Mouse (Mus musculus) forebrain, embryonic 11.5 days (tissue): ENCODE data around the gene Vmn2r106. TPM values are rescaled to one million over a fixed set of nuclear protein-coding genes. Genes with fewer than 3 reads are reported as not detected.

Experiments
- ATAC-seq: fragments of 200-750 bp; cut with Nextera tagmentation; replicated peaks from 2 replicates; pipeline ENCODE4 v1.8.0; 2017; ENCODE audit warnings: moderate TSS enrichment; ENCODE audit not compliant: low FRiP score
- DNase-seq: peaks from one replicate; pipeline ENCODE4 v3.0.0-alpha.2; 2017; ENCODE audit warnings: low spot score
- H3K27ac ChIP-seq: fragments of 300-500 bp; sonication (generic); 2 replicates; pipeline ENCODE4 v1.5.1; 2014; ENCODE audit warnings: low read depth, low read length
- H3K27me3 ChIP-seq: fragments of 300-500 bp; sonication (generic); 2 replicates; pipeline ENCODE4 v1.6.1; 2014; ENCODE audit warnings: mild to moderate bottlenecking, low read length, mixed read lengths; ENCODE audit not compliant: control insufficient read depth, insufficient read depth
- H3K36me3 ChIP-seq: fragments of 300-500 bp; sonication (generic); 2 replicates; pipeline ENCODE4 v1.6.1; 2014; ENCODE audit warnings: mild to moderate bottlenecking, low read length, moderate library complexity, mixed read lengths; ENCODE audit not compliant: control insufficient read depth, insufficient read depth
- H3K4me1 ChIP-seq: fragments of 300-500 bp; sonication (generic); replicated peaks from 2 replicates; pipeline ENCODE4 v1.6.1; 2014; ENCODE audit warnings: low read length, mixed read lengths; ENCODE audit not compliant: control insufficient read depth, insufficient read depth
- H3K4me2 ChIP-seq: fragments of 300-500 bp; sonication (generic); 2 replicates; pipeline ENCODE4 v1.6.1; 2014; ENCODE audit warnings: low read depth, mild to moderate bottlenecking, low read length, moderate library complexity, mixed read lengths; ENCODE audit not compliant: severe bottlenecking
- H3K4me3 ChIP-seq: fragments of 300-500 bp; sonication (generic); 2 replicates; pipeline ENCODE4 v1.5.1; 2014; ENCODE audit warnings: low read depth, low read length
- H3K9ac ChIP-seq: fragments of 300-500 bp; sonication (generic); 2 replicates; pipeline ENCODE4 v1.6.1; 2014; ENCODE audit warnings: low read length
- H3K9me3 ChIP-seq: fragments of 300-500 bp; sonication (generic); 2 replicates; pipeline ENCODE4 v1.6.1; 2016; ENCODE audit warnings: low read length, mixed read lengths; ENCODE audit not compliant: control insufficient read depth
- WGBS: fragments of 180-500 bp; shearing (Covaris S2); extraction: QIAGEN DNeasy Blood & Tissue Kit; methylation state at CpG from one replicate; pipeline ENCODE4 v1.1.7; 2014; 5-methylcytosine and 5-hydroxymethylcytosine counted together
- polyA plus RNA-seq: library from polyadenylated mRNA; unstranded; fragments of >200 nt; fragmentation: Nextera tagmentation; extraction: Ambion mirVana; gene quantifications from 2 replicates; pipeline ENCODE4 v1.2.1, GENCODE M21; 2014

Vmn2r106 gene
- polyA plus RNA-seq, result not detected in 2 replicates

DNA sequence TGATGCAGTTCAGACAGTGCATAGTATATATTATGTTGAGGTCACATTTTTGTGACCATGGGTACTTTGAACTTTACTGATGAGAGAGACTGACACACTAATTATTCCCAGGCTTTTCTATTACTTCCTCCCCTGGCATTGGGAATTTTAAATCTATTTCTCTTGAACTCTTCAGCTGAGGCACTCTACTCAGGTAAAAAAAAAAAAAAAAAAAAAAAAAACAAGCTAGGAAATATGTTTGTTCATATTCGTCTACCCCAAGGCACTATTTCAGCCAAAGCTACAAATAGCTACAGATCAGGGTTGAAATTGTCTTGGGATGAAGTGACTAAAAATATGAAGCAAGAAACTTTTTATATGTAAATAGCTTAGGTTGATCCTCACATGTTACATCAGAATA, at the start of gene Vmn2r106:
Gene Vmn2r106 (minus strand): TSS at position 101 of the 400 bp plus-strand sequence.
- Histone ChIP-seq H3K4me2 (no peak within 1 kb of the TSS), H3K36me3 (no peaks in the 10 kb centered on the region), H3K9ac (no peak within 1 kb of the TSS), H3K27ac (no peak within 1 kb of the TSS), H3K9me3 (no peaks in the 10 kb centered on the region), H3K27me3 (no peaks in the 10 kb centered on the region), H3K4me3 (no peak within 1 kb of the TSS), H3K4me1 (no peaks in the 10 kb centered on the region)
- DNase-seq, result no peak
- no peak for ATAC-seq
- 89% methylated on average over 1 of the region's 1 CpGs for WGBS

DNA sequence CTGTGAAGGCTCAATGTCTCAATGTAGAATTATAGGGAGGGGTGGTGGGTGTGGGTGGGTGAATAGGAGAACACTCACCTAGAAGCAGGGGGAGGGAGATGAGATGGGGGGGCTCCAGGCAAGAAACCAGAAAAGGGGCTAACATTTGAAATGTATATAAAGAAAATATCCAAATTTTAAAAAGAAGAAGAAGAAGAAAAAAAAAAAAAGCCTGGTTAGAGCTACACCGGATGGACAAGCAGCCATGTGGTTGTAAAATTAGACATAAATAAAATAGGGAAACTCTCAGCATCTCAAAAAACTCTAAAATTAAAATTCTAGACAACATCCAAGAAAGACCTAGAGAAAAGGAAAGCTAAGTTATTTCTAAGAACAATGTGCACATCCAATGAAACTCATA, 20.4 kb upstream of the Vmn2r106 start:
- Histone ChIP-seq H3K27ac (no peak overlapping the region), H3K4me1 (no peaks in the 10 kb centered on the region), H3K9me3 (no peaks in the 10 kb centered on the region), H3K4me3 (no peak overlapping the region), H3K4me2 (no peak overlapping the region), H3K9ac (no peak overlapping the region), H3K27me3 (no peaks in the 10 kb centered on the region), H3K36me3 (no peaks in the 10 kb centered on the region)
- DNase-seq (no peak), ATAC-seq (no peak)
- WGBS, result 92% methylated on average over 1 of the region's 1 CpGs

DNA sequence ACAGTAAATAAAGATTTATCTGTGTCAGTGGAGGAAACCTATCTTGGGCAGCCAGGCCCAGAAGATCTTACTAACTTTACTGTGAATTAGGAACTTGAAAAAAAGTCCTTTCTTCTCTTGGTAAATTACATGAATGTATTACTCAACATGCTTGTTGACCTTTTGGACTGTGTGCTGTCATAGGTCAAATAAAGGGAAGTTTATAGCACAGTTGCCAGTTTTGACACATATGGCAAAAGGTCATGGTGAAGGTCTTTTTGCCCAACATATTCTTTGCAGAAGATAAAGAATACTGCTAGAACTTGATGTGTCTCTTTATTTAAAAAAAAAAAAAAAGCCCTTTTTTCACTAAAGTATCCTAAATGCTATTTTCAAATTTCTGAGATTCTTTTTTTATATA, 1.6 kb upstream of the Vmn2r106 start:
- Histone ChIP-seq H3K27me3 (no peaks in the 10 kb centered on the region), H3K9ac (no peak overlapping the region), H3K27ac (no peak overlapping the region), H3K9me3 (no peaks in the 10 kb centered on the region), H3K4me2 (no peak overlapping the region), H3K4me1 (no peaks in the 10 kb centered on the region), H3K4me3 (no peak overlapping the region), H3K36me3 (no peaks in the 10 kb centered on the region)
- DNase-seq (no peak), ATAC-seq (no peak)

DNA sequence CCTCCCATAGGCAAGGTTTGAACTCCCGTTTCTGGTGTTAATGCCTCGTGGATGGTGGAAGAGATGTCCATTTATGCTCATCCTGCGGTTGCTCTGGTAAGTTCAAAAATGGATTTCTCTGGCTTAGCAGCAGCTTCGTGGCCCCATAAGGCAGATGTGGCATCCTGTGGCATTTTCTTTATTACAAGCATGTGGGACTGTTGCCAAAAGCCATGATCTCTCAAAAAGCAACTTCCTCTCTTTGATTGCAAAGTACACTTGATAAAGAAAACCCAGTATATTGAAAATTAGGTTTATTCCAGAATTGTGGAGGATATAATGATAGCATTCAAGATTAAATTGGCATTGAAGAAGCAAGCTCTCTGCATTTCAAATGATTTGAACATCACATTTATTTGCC, 29.8 kb downstream of the Vmn2r106 start:
- Histone ChIP-seq H3K27me3 (no peaks in the 10 kb centered on the region), H3K36me3 (no peaks in the 10 kb centered on the region), H3K9ac (no peak overlapping the region), H3K9me3 (no peaks in the 10 kb centered on the region), H3K27ac (no peak overlapping the region), H3K4me3 (no peak overlapping the region), H3K4me1 (no peaks in the 10 kb centered on the region), H3K4me2 (no peak overlapping the region)
- WGBS, result 80% methylated on average over 4 of the region's 4 CpGs
- DNase-seq (no peak), ATAC-seq (no peak)

DNA sequence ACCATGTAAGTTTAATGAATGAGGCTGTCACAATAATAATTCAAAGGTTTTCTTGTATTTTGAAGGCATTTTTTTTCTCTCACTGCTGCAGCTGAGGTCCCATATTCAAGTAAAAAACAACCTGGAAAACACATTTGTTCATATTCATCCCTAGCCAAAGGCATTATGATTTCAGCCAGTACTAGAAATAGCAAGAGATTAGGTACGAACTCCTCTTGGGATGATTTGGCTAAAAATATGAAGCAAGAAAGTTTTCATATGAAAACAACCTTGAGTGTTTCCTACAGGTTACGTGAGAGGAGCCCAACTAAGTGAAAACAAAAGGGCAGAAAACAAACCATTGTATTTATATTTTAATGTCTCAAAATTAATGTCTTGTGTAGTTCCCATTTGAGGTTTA, 50.4 kb downstream of the Vmn2r106 start, which contains the start of gene Vmn2r105:
Gene Vmn2r105 (minus strand): TSS at position 101 of the 400 bp plus-strand sequence.
- Histone ChIP-seq H3K27ac (no peak within 1 kb of the TSS), H3K4me1 (no peaks in the 10 kb centered on the region), H3K36me3 (no peaks in the 10 kb centered on the region), H3K27me3 (no peaks in the 10 kb centered on the region), H3K9ac (no peak within 1 kb of the TSS), H3K4me3 (no peak within 1 kb of the TSS), H3K4me2 (no peak within 1 kb of the TSS), H3K9me3 (no peaks in the 10 kb centered on the region; the same call in 1 of the 2 replicates)
- no peak for ATAC-seq
- DNase-seq, result no peak
- 75% methylated on average over 2 of the region's 2 CpGs for WGBS

Other genes starting within 250 kb of the Vmn2r106 start
- gene Vmn2r104, start 237.2 kb downstream of the Vmn2r106 start, polyA plus RNA-seq, result not detected in 2 replicates
- not detected in 2 replicates for gene Fpr-rs7, start 171.3 kb downstream of the Vmn2r106 start, polyA plus RNA-seq
- not detected in 2 replicates for gene Fpr-rs6, start 102.5 kb downstream of the Vmn2r106 start, polyA plus RNA-seq
- gene Vmn2r105, start 50.5 kb downstream of the Vmn2r106 start, polyA plus RNA-seq, result not detected in 2 replicates
- gene Vmn2r107, start 59.7 kb upstream of the Vmn2r106 start, polyA plus RNA-seq, result not detected in 2 replicates
- gene Vmn1r224, start 128.6 kb upstream of the Vmn2r106 start, polyA plus RNA-seq, result not detected in 2 replicates
- gene Vmn2r108, start 195.8 kb upstream of the Vmn2r106 start, polyA plus RNA-seq, result not detected in 2 replicates
- gene Vmn1r225, start 212.6 kb upstream of the Vmn2r106 start, polyA plus RNA-seq, result not detected in 2 replicates